Mouse (Mus musculus) CH12.LX (cell line): ENCODE results near the gene Pcgf1. TPM values are rescaled to one million over a fixed set of nuclear protein-coding genes. Genes with fewer than 3 reads are reported as not detected.

Source experiments
- DNase-seq: peaks from one replicate; pipeline ENCODE4 v3.0.0-alpha.2; 2013; ENCODE audit errors: extremely low read depth
- H3K27ac ChIP-seq: 2 replicates; pipeline ENCODE4 v1.5.1; 2012; ENCODE audit warnings: low read depth, mild to moderate bottlenecking, control low read depth, moderate library complexity; ENCODE audit not compliant: insufficient read depth
- H3K27me3 ChIP-seq: replicated peaks from 2 replicates; pipeline ENCODE3; 2012; ENCODE audit warnings: inconsistent platforms
- H3K36me3 ChIP-seq, 2 experiments: replicated peaks in 1 of 2; 2 replicates each; pipeline versions ENCODE3 to v1.6.1; 2012; ENCODE audit warnings: inconsistent platforms in 1 of 2, low read length in 1 of 2, mild to moderate bottlenecking in 1 of 2, mixed read lengths in 1 of 2, moderate library complexity in 1 of 2; ENCODE audit not compliant: control insufficient read depth in 1 of 2, insufficient read depth in 1 of 2
- H3K4me1 ChIP-seq, 2 experiments: 2 replicates each; pipeline ENCODE4 v1.6.1; 2012; ENCODE audit warnings: inconsistent platforms in 1 of 2, moderate library complexity in 1 of 2; ENCODE audit not compliant: insufficient read depth in 2 of 2, control insufficient read depth in 1 of 2
- H3K4me2 ChIP-seq: 2 replicates; pipeline ENCODE4 v1.6.1; 2012; ENCODE audit warnings: low read depth, mild to moderate bottlenecking, control low read depth; ENCODE audit not compliant: poor library complexity, insufficient read depth, severe bottlenecking
- H3K4me3 ChIP-seq, 3 experiments: fragments of 150-350 bp in 1 of 3; sonication (generic) in 1 of 3; replicated peaks in 1 of 3; 2 replicates each; pipeline versions ENCODE3 to v1.5.1; 2011 to 2012; ENCODE audit warnings: low read depth in 2 of 3, low read length in 2 of 3, mild to moderate bottlenecking in 2 of 3, moderate library complexity in 2 of 3, control low read depth in 1 of 3, improper control_type of control experiment in 1 of 3, inconsistent platforms in 1 of 3, mixed read lengths in 1 of 3; ENCODE audit not compliant: poor library complexity in 1 of 3
- H3K79me2 ChIP-seq: replicated peaks from 2 replicates; pipeline ENCODE4 v1.6.1; 2012; ENCODE audit warnings: mild to moderate bottlenecking, moderate library complexity; ENCODE audit not compliant: control insufficient read depth, poor library complexity, insufficient read depth, severe bottlenecking; ENCODE audit errors: extremely low read depth
- H3K9ac ChIP-seq: 2 replicates; pipeline ENCODE4 v1.6.1; 2012; ENCODE audit warnings: low read depth, mild to moderate bottlenecking, control low read depth, moderate library complexity; ENCODE audit not compliant: insufficient read depth
- H3K9me3 ChIP-seq: replicated peaks from 2 replicates; pipeline ENCODE3; 2012; ENCODE audit warnings: low read length, inconsistent platforms, mixed read lengths
- CHD2 ChIP-seq: IDR thresholded peaks from 2 replicates; pipeline ENCODE4 v1.6.1; 2011; ENCODE audit warnings: low read length, improper control_type of control experiment
- CTCF ChIP-seq, 2 experiments: IDR thresholded peaks in 1 of 2; conservative IDR thresholded peaks in 1 of 2; 2 replicates each; pipeline ENCODE4 v1.5.1; 2011 to 2012; ENCODE audit warnings: low read depth in 2 of 2, low read length in 2 of 2, improper control_type of control experiment in 1 of 2, inconsistent platforms in 1 of 2, mild to moderate bottlenecking in 1 of 2, moderate library complexity in 1 of 2
- E2F4 ChIP-seq: IDR thresholded peaks from 2 replicates; pipeline ENCODE4 v1.6.1; 2011; ENCODE audit warnings: low read depth, low read length, improper control_type of control experiment; ENCODE audit not compliant: insufficient replicate concordance
- ELF1 ChIP-seq: IDR thresholded peaks from 2 replicates; pipeline ENCODE4 v1.6.1; 2014; ENCODE audit warnings: low read depth, mild to moderate bottlenecking, inconsistent platforms, low read length, improper control_type of control experiment
- EP300 ChIP-seq: IDR thresholded peaks from 2 replicates; pipeline ENCODE4 v1.6.1; 2011; ENCODE audit warnings: low read length, improper control_type of control experiment
- ETS1 ChIP-seq: conservative IDR thresholded peaks from 2 replicates; pipeline ENCODE4 v1.6.1; 2012; ENCODE audit warnings: low read depth, mild to moderate bottlenecking, inconsistent platforms, low read length, improper control_type of control experiment, moderate library complexity
- JUN ChIP-seq: IDR thresholded peaks from 2 replicates; pipeline ENCODE4 v1.6.1; 2011; ENCODE audit warnings: low read depth, mild to moderate bottlenecking, low read length, improper control_type of control experiment, moderate library complexity; ENCODE audit not compliant: insufficient read depth
- JUND ChIP-seq: conservative IDR thresholded peaks from 2 replicates; pipeline ENCODE4 v1.6.1; 2011; ENCODE audit warnings: low read depth, low read length, improper control_type of control experiment
- MAFK ChIP-seq: IDR thresholded peaks from 2 replicates; pipeline ENCODE4 v1.6.1; 2011; ENCODE audit warnings: low read length, improper control_type of control experiment; ENCODE audit not compliant: insufficient replicate concordance
- MAX ChIP-seq: IDR thresholded peaks from 2 replicates; pipeline ENCODE4 v1.6.1; 2011; ENCODE audit warnings: low read length, improper control_type of control experiment
- MAZ ChIP-seq: IDR thresholded peaks from 2 replicates; pipeline ENCODE4 v1.6.1; 2012; ENCODE audit warnings: low read depth, mild to moderate bottlenecking, inconsistent platforms, low read length, improper control_type of control experiment, moderate library complexity
- MEF2A ChIP-seq: IDR thresholded peaks from 2 replicates; pipeline ENCODE4 v1.6.1; 2014; ENCODE audit warnings: low read depth, mild to moderate bottlenecking, inconsistent platforms, low read length, improper control_type of control experiment, borderline replicate concordance
- MXI1 ChIP-seq: IDR thresholded peaks from 2 replicates; pipeline ENCODE4 v1.6.1; 2011; ENCODE audit warnings: mild to moderate bottlenecking, low read depth, low read length, improper control_type of control experiment
- MYC ChIP-seq: IDR thresholded peaks from 2 replicates; pipeline ENCODE4 v1.6.1; 2011; ENCODE audit warnings: low read depth, mild to moderate bottlenecking, improper control_type of control experiment, low read length
- NELFE ChIP-seq: IDR thresholded peaks from 2 replicates; pipeline ENCODE4 v1.6.1; 2011; ENCODE audit warnings: low read depth, low read length, improper control_type of control experiment
- NRF1 ChIP-seq: IDR thresholded peaks from 2 replicates; pipeline ENCODE4 v1.6.1; 2014; ENCODE audit warnings: low read depth, mild to moderate bottlenecking, inconsistent platforms, low read length, improper control_type of control experiment, moderate library complexity
- PAX5 ChIP-seq: IDR thresholded peaks from 2 replicates; pipeline ENCODE4 v1.6.1; 2012; ENCODE audit warnings: low read length, inconsistent platforms, mixed read lengths
- RAD21 ChIP-seq: IDR thresholded peaks from 2 replicates; pipeline ENCODE4 v1.6.1; 2011; ENCODE audit warnings: low read depth, mild to moderate bottlenecking, low read length, improper control_type of control experiment, moderate library complexity
- SIN3A ChIP-seq: IDR thresholded peaks from 2 replicates; pipeline ENCODE4 v1.6.1; 2012; ENCODE audit warnings: low read length, improper control_type of control experiment, inconsistent platforms
- UBTF ChIP-seq: IDR thresholded peaks from 2 replicates; pipeline ENCODE4 v1.6.1; 2012; ENCODE audit warnings: low read depth, mild to moderate bottlenecking, inconsistent platforms, low read length, improper control_type of control experiment, moderate library complexity
- USF1 ChIP-seq: IDR thresholded peaks from 2 replicates; pipeline ENCODE4 v1.6.1; 2014; ENCODE audit warnings: low read depth, mild to moderate bottlenecking, inconsistent platforms, low read length, improper control_type of control experiment
- USF2 ChIP-seq: conservative IDR thresholded peaks from 2 replicates; pipeline ENCODE4 v1.6.1; 2011; ENCODE audit warnings: low read depth, low read length, improper control_type of control experiment
- ZKSCAN1 ChIP-seq: IDR thresholded peaks from 2 replicates; pipeline ENCODE4 v1.6.1; 2012; ENCODE audit warnings: low read depth, inconsistent platforms, low read length, improper control_type of control experiment, borderline replicate concordance
- ZMIZ1 ChIP-seq: IDR thresholded peaks from 2 replicates; pipeline ENCODE4 v1.6.1; 2012; ENCODE audit warnings: low read depth, mild to moderate bottlenecking, inconsistent platforms, low read length, improper control_type of control experiment
- dilution Hi-C: fragments of 300-500 bp; cut with MboI; formaldehyde crosslinking; loops from 2 replicates; pipeline ENCODE4 v1.14.3; 2020; ENCODE audit warnings: low sequenced_read_pairs; ENCODE audit not compliant: extremely low pct_unique_long_range_greater_than_20kb, extremely low pct_ligation_motif_present
- in situ Hi-C: fragments of 300-500 bp; cut with MboI; formaldehyde crosslinking; loops from 3 replicates; pipeline ENCODE4 v1.14.3; 2019; ENCODE audit warnings: low sequenced_read_pairs, low pct_ligation_motif_present, low pct_unique_long_range_greater_than_20kb, mixed read lengths
- polyA plus RNA-seq: library from polyadenylated mRNA; unstranded; fragments of >175 nt; gene quantifications from 2 replicates; pipeline ENCODE4 v1.2.1, GENCODE M21; 2012; ENCODE audit warnings: low read depth; ENCODE audit not compliant: insufficient read length
- total RNA-seq, 2 experiments: library from RNA; depleted of rRNA; stranded (reverse); fragments of 300-350 nt in 1 of 2; fragments of >200 nt in 1 of 2; gene quantifications; 2 replicates each; pipeline ENCODE4 v1.2.3; 2012 to 2014

Pcgf1 gene
- total and polyA plus RNA-seq, 3 experiments: 12.4 to 16.6 (median 12.5) TPM

GRCm38 (mm10) chr6:83071220-83071619 lies 6.4 kb upstream of the Pcgf1 start:
- H3K27ac ChIP-seq: no peak overlapping the region
- DNase-seq: no peak
- H3K9ac ChIP-seq: no peak overlapping the region
- TF ChIP-seq EP300 (no peak), USF1 (no peak), ZMIZ1 (no peak)
- dilution Hi-C loops (no loop called here), in situ Hi-C loops (no loop called here)
- no peaks in the 10 kb centered on the region for H3K4me1 ChIP-seq
- no peaks in the 10 kb centered on the region for H3K27me3 ChIP-seq
- H3K36me3 ChIP-seq: peaks cover 0 to 15% of the 10 kb centered on the region in 2 experiments
- H3K9me3 ChIP-seq: peaks cover 33% of the 10 kb centered on the region
- H3K4me3 ChIP-seq: no peak overlapping the region
- H3K79me2 ChIP-seq: no peaks in the 10 kb centered on the region
- no peak overlapping the region for H3K4me2 ChIP-seq

DNA sequence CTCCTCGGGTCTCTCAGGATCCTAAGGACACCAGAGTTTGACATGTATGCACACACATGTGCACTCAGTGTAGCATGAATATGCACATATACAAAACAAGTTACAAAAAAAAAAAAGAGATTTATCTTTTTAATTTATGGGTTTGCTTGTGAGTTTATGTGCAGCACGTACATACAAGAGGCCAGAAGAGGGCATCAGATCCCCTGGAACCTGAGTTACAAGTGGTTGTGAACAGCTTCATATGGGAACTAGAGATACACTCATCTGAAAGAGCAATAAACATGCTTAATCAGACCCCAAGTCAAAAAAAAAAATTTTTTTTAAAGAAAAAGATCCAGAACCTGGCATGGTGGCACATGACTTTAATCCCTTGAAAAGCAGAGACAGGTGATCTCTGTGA lies 2.7 kb upstream of the Pcgf1 start:
- Histone ChIP-seq H3K27ac (no peak overlapping the region), H3K4me1 (peaks cover 3 to 19% of the 10 kb centered on the region in 2 experiments; a peak in 3 of 4 replicates), H3K9me3 (peaks cover 16% of the 10 kb centered on the region), H3K36me3 (peaks cover 2 to 6% of the 10 kb centered on the region in 2 experiments), H3K4me2 (no peak overlapping the region), H3K9ac (no peak overlapping the region), H3K4me3 (no peak overlapping the region), H3K79me2 (no peaks in the 10 kb centered on the region), H3K27me3 (peaks cover 3% of the 10 kb centered on the region)
- peak in 1 of 2 experiments; percentile 55; a peak in 2 of 4 replicates for TF ChIP-seq CTCF (conservative IDR thresholded peaks at IDR 0.05 in 1 of 2, IDR thresholded peaks at IDR 0.05 in 1 of 2; ENCODE audit: low read depth in 2 of 2, low read length in 2 of 2)
- TF ChIP-seq RAD21: peak; percentile 39
- TF ChIP-seq USF2: no peak
- in situ Hi-C loops (no loop called here), dilution Hi-C loops (no loop called here)
- DNase-seq: no peak

DNA sequence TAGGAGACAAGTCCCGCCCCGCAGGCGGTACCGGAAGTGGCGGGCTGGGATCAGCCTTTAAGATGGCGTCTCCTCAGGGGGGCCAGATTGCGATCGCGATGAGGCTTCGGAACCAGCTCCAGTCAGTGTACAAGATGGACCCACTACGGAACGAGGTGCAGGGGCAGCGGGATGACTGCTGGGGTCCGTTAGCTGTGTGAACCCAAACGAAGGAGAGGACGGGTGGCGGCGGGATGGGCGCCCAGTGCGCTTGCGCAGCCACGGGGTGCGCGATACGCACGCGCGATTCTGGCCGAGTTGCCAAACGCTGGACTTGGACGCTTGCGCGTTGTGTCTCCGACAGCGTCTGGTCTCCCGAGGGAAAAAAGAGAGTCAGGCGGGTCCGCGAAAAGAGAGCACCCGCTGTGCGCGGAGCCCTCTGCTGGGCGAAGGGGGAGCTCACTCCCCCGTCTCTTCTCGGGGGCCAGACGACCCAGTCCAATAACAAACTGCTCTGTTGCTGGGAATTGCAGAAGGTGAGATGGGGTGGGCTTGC lies 722 bp downstream of the Pcgf1 start:
- peak; percentile 97 for DNase-seq
- H3K9ac ChIP-seq: peak overlapping the region; percentile 59
- peak overlapping the region; percentile 68 for H3K4me2 ChIP-seq
- dilution Hi-C loops (no loop called here), in situ Hi-C loops (no loop called here)
- H3K9me3 ChIP-seq: no peaks in the 10 kb centered on the region
- peaks cover 3% of the 10 kb centered on the region for H3K27me3 ChIP-seq
- peak overlapping the region; percentile 87 for H3K27ac ChIP-seq
- peak overlapping the region; percentile 84 to 89 (median 84) for H3K4me3 ChIP-seq
- peaks cover 3 to 19% of the 10 kb centered on the region in 2 experiments; a peak in 3 of 4 replicates for H3K4me1 ChIP-seq
- H3K79me2 ChIP-seq: no peaks in the 10 kb centered on the region
- H3K36me3 ChIP-seq: peaks cover 11 to 34% of the 10 kb centered on the region in 2 experiments
- no peak for TF ChIP-seq ZKSCAN1
- TF ChIP-seq MAFK: no peak
- peak; percentile 94 for TF ChIP-seq ELF1
- TF ChIP-seq CHD2: peak; percentile 22; the same call in 1 of the 2 replicates
- no peak for TF ChIP-seq USF2
- TF ChIP-seq E2F4: no peak; the same call in 1 of the 2 replicates
- TF ChIP-seq NRF1: peak; percentile 94
- no peak for TF ChIP-seq JUN
- no peak; the same call in 1 of the 2 replicates for TF ChIP-seq MAZ
- peak; percentile 76 for TF ChIP-seq NELFE
- no peak for TF ChIP-seq ETS1
- TF ChIP-seq CTCF (conservative IDR thresholded peaks at IDR 0.05 in 1 of 2, IDR thresholded peaks at IDR 0.05 in 1 of 2; ENCODE audit: low read depth in 2 of 2, low read length in 2 of 2): peak in 1 of 2 experiments; percentile 82; a peak in 2 of 4 replicates
- TF ChIP-seq UBTF: no peak
- TF ChIP-seq MXI1: no peak; the same call in 1 of the 2 replicates
- 0 out of 2 replicates have a peak, but pooled peaks have one; percentile 22 for TF ChIP-seq MYC
- peak; percentile 13 for TF ChIP-seq SIN3A
- no peak for TF ChIP-seq MEF2A
- peak; percentile 55 for TF ChIP-seq RAD21
- no peak for TF ChIP-seq EP300
- TF ChIP-seq MAX: 0 out of 2 replicates have a peak, but pooled peaks have one; percentile 17
- TF ChIP-seq JUND: no peak
- no peak for TF ChIP-seq PAX5
